Mouse (Mus musculus) ES-Bruce4 (cell line): ENCODE results near the gene Adtrp. TPM values are rescaled to one million over a fixed set of nuclear protein-coding genes. Genes with fewer than 3 reads are reported as not detected.

Experiments used
- H3K27ac ChIP-seq: 2 replicates; pipeline ENCODE4 v1.5.1; 2012; ENCODE audit warnings: low read length, inconsistent platforms; ENCODE audit not compliant: insufficient read depth
- H3K27me3 ChIP-seq: 2 replicates; pipeline ENCODE4 v1.6.1; 2012; ENCODE audit warnings: mild to moderate bottlenecking, low read length, inconsistent platforms; ENCODE audit not compliant: control insufficient read depth, poor library complexity, insufficient read depth, severe bottlenecking
- H3K36me3 ChIP-seq: 2 replicates; pipeline ENCODE4 v1.6.1; 2012; ENCODE audit warnings: inconsistent platforms, mild to moderate bottlenecking, low read length, moderate library complexity; ENCODE audit not compliant: control insufficient read depth, poor library complexity, insufficient read depth, severe bottlenecking
- H3K4me1 ChIP-seq: one replicate; pipeline ENCODE4 v1.8.1; 2011; ENCODE audit warnings: low read length; ENCODE audit not compliant: control insufficient read depth, insufficient read depth
- H3K4me3 ChIP-seq: 2 replicates; pipeline ENCODE4 v1.5.1; 2011; ENCODE audit warnings: low read depth, mild to moderate bottlenecking, low read length
- H3K9ac ChIP-seq: 2 replicates; pipeline ENCODE4 v1.6.1; 2012; ENCODE audit warnings: low read depth, mild to moderate bottlenecking, inconsistent platforms; ENCODE audit not compliant: poor library complexity, severe bottlenecking
- H3K9me3 ChIP-seq: replicated peaks from 2 replicates; pipeline ENCODE4 v1.6.1; 2012; ENCODE audit warnings: mild to moderate bottlenecking, low read length, inconsistent platforms; ENCODE audit not compliant: control insufficient read depth, poor library complexity, insufficient read depth, severe bottlenecking
- CTCF ChIP-seq: IDR thresholded peaks from one replicate; pipeline ENCODE4 v1.8.1; 2011; ENCODE audit warnings: low read depth, low read length
- EP300 ChIP-seq: IDR thresholded peaks from 2 replicates; pipeline ENCODE4 v1.6.1; 2011; ENCODE audit warnings: low read depth, low read length; ENCODE audit not compliant: insufficient read depth
- POLR2A ChIP-seq: IDR thresholded peaks from one replicate; pipeline ENCODE4 v1.8.1; 2011; ENCODE audit warnings: low read length; ENCODE audit not compliant: insufficient read depth
- polyA plus RNA-seq: library from polyadenylated mRNA; stranded (reverse); fragments of >200 nt; gene quantifications from 2 replicates; pipeline ENCODE4 v1.2.4, GENCODE M21; 2011; ENCODE audit warnings: low read depth; ENCODE audit not compliant: missing spikeins, insufficient read depth, insufficient read length

The Adtrp gene
- polyA plus RNA-seq, 1 experiment = 2.2 TPM

DNA sequence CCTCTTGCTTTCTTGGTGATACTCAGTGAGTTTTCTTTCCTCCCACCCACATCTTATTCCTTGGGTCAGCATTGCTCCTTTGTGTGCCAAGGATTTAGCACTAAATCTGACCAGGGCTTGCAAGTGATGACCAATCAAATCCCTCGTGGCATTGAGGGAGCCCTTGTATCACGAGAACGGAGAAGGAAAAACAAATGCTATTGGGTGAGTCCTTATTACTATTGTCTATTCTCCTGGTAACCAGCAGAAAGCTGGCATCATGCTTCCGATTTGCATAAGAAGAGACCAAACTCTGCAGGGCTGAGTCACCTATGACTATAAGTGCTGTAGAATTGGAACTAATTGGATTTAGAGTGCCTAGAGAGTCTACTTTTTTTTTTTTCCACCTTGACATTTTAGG, 99.8 kb downstream of the Adtrp start:
- H3K9ac ChIP-seq = no peak overlapping the region
- no peak overlapping the region for H3K4me3 ChIP-seq
- no peaks in the 10 kb centered on the region for H3K27me3 ChIP-seq
- H3K27ac ChIP-seq = no peak overlapping the region
- no peaks in the 10 kb centered on the region for H3K9me3 ChIP-seq
- H3K4me1 ChIP-seq = no peaks in the 10 kb centered on the region
- no peaks in the 10 kb centered on the region for H3K36me3 ChIP-seq
- TF ChIP-seq POLR2A (no peak), EP300 (no peak), CTCF (no peak)

DNA sequence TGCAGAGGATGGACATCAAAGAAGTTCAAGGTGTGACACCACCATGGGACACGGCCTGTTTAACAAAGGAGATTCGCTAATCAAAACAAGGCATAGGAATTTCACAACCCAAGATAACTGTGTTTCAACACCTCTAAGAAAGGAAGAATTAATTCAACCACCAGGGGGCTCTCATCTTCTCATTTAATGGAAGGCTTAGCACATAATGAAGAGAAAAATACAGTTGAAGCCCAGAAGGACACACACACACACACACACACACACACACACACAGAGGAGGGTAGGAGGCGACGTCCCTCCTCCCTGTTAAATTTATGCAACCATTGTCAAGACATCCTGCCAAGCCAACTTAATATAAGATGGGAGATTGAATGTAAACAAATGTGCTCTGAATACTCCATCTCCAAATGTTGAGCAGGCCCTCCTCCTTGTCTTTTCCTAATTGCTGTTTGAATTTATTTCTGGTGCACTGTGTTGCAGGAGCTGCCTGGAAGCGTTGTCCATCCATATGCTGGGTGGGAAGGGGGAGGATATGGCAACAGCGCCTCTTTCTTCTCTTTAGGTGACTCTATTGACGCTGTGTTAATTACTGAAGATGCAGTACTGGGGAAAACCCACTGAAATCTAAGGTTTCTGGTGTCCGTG, 100.4 kb downstream of the Adtrp start:
- Histone ChIP-seq H3K27ac (no peak overlapping the region), H3K4me3 (no peak overlapping the region), H3K4me1 (no peaks in the 10 kb centered on the region), H3K27me3 (no peaks in the 10 kb centered on the region), H3K36me3 (no peaks in the 10 kb centered on the region), H3K9me3 (no peaks in the 10 kb centered on the region), H3K9ac (no peak overlapping the region)
- TF ChIP-seq EP300 = no peak
- TF ChIP-seq CTCF = no peak
- TF ChIP-seq POLR2A = no peak

DNA sequence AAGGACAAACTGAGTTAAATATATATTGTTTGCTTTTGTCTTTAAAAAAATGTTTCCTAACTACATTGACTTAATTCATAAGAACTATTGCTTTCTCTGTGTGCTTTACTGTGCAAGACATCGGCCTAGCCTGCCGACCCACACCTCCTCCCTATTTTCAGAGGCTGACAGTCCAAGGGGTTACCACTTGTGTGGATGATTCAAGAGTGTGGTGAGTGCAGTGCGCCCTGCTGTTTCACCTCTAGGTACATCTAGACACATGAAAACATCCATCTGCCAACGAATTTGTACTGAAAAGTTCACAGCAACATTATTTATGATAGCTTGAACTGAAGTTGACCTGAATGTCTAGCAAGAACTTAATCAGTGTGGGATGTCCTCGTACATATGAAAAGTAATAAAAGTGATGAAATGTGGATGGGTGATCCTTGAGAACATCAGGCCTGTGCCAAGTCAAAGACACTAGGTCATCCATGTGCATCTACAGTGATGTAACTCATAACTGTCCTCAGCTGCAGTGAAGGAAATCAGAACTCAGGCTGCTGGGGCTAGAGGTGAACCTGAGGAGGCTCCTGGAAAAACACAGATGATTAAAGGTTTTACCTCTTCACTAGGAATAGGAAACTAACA, 106.9 kb downstream of the Adtrp start:
- no peak for TF ChIP-seq EP300
- H3K36me3 ChIP-seq = no peaks in the 10 kb centered on the region
- no peak overlapping the region for H3K9ac ChIP-seq
- no peak overlapping the region for H3K4me3 ChIP-seq
- H3K4me1 ChIP-seq = no peaks in the 10 kb centered on the region
- no peaks in the 10 kb centered on the region for H3K27me3 ChIP-seq
- no peak overlapping the region for H3K27ac ChIP-seq
- no peaks in the 10 kb centered on the region for H3K9me3 ChIP-seq

DNA sequence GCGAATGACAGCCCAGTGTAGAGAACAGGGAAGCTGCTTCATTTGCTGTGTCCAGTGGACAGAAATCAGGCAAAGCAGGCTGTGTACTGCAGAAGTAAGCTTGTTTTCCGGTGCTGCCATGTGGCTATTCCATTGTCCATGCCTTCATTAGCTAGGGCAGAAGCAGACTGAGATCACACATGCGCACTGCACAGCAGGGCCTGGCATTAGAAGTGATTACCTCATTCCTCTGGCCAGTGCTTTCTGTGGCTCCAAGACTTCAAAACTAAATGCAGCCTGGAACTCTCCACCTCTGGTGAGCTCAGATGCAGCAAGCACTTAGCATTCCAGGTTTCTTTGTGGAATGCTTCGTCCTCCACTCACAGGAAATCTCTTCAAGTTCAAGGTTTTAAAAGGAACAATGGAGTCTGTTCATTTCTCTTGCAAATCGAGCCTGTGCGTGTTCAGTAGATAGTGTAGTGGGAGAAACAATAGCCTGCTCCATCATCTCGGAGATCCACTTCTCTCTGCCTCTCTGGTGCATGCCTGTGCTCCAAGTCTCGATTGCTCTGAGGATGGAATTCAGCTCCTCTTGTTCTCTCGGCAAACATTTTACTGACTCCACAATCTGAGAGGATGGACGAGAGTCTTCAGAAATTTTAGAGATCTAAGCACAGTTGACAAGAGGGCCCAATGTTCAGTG, 109.7 kb downstream of the Adtrp start:
- Histone ChIP-seq H3K9me3 (no peaks in the 10 kb centered on the region), H3K27me3 (no peaks in the 10 kb centered on the region), H3K4me1 (no peaks in the 10 kb centered on the region), H3K9ac (no peak overlapping the region), H3K27ac (no peak overlapping the region), H3K36me3 (no peaks in the 10 kb centered on the region), H3K4me3 (no peak overlapping the region)
- TF ChIP-seq POLR2A = no peak
- TF ChIP-seq CTCF = no peak
- TF ChIP-seq EP300 = no peak

DNA sequence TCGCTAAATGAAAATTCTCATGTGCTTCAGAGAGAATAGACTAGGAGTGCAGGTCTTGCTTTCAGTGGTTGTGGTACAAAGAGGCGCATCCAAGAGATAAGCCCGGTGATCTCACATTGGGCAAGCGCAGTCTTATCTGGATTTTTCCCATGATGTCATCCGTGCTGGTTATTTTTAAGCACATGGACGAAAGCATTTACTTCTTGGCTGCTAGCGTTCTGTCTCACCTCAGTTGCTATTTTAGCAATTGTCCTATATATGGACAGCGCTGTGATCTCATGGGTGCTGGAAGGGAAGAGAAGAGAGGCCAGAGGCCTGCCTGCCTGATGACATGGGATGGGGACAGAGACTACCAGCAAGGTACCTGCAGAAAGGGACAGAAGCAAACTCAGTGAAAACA, 117.8 kb downstream of the Adtrp start:
- H3K4me1 ChIP-seq = no peaks in the 10 kb centered on the region
- H3K9ac ChIP-seq = no peak overlapping the region
- no peak overlapping the region for H3K27ac ChIP-seq
- TF ChIP-seq POLR2A = no peak
- TF ChIP-seq CTCF = no peak
- no peak for TF ChIP-seq EP300
- H3K9me3 ChIP-seq = no peaks in the 10 kb centered on the region
- no peaks in the 10 kb centered on the region for H3K36me3 ChIP-seq
- no peak overlapping the region for H3K4me3 ChIP-seq
- H3K27me3 ChIP-seq = no peaks in the 10 kb centered on the region

DNA sequence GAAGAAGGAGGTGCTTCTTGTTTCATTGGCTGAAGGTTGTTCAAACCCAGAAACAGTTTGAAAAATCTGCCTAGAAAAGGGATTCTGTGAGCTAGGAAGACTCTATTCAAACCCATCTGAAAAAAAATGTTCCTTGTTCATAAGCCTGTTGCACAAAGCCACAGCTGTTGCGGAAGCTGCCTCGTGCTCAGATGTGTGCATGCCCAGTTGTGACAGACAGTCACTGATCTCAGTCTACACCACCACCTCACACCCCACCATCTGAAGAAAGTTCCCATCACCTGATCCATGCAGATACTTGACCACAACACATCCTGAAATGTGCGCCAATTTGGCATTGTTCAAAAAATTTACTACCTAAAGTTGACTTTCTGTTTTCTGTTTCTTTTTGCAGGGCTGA, 119.7 kb downstream of the Adtrp start:
- Histone ChIP-seq H3K4me3 (no peak overlapping the region), H3K27ac (no peak overlapping the region), H3K4me1 (no peaks in the 10 kb centered on the region), H3K36me3 (no peaks in the 10 kb centered on the region), H3K9me3 (no peaks in the 10 kb centered on the region), H3K27me3 (no peaks in the 10 kb centered on the region), H3K9ac (no peak overlapping the region)
- TF ChIP-seq EP300 (no peak), POLR2A (no peak)
